Comparison of ENCODE assay signal across 9 mouse cellular contexts in genomic region chr9:30140188-30140587, GRCm38 (mm10).
DNase-seq lines count a peak whose midpoint lies in the region; ATAC-seq and TF ChIP-seq lines count a peak whose summit lies in the region.
"Had no signal": no experiment of that assay in that cellular context is flagged by ENCODE, and none has a peak within 500 bp of the region (broad histone marks: within the 10 kb centered on the region; RNA-seq: fewer than 3 reads in every experiment).

No protein-coding gene starts in this region.

- DNase-seq in midbrain, embryonic 14.5 days, result peak; percentile 86
- no peak for DNase-seq in midbrain, embryonic 10.5 days (ENCODE audit: low spot score)
- peak; percentile 78 to 84 for DNase-seq in cerebellum, postnatal 36 days
- DNase-seq in heart, adult 8-10 months (ENCODE audit: low spot score), result peak; percentile 42
- peak; percentile 80 for DNase-seq in layer of hippocampus, adult 11-12 months (ENCODE audit: low spot score)
- DNase-seq in lung, postnatal 0 days (ENCODE audit: low spot score), result peak; percentile 39

- no peak overlapping the region for H3K4me3 ChIP-seq in midbrain, embryonic 14.5 days (replicated peaks; ENCODE audit: low read depth, low read length)
- H3K4me3 ChIP-seq in midbrain, embryonic 10.5 days, result no peak overlapping the region
- H3K4me3 ChIP-seq in lung, postnatal 0 days (ENCODE audit: low read depth, low read length), result no peak overlapping the region
- no peak overlapping the region for H3K4me3 ChIP-seq in stomach, embryonic 15.5 days (replicated peaks)
- H3K4me3 ChIP-seq: limb, embryonic 15.5 days had no signal

- TF ChIP-seq EP300 in lung, postnatal 0 days (IDR thresholded peaks at IDR 0.05), result no peak

- H3K27ac ChIP-seq in midbrain, embryonic 14.5 days (replicated peaks; ENCODE audit: low read depth, low read length), result no peak overlapping the region
- H3K27ac ChIP-seq in midbrain, embryonic 10.5 days (replicated peaks), result no peak overlapping the region
- no peak overlapping the region for H3K27ac ChIP-seq in lung, postnatal 0 days (ENCODE audit: low read length)
- no peak overlapping the region for H3K27ac ChIP-seq in stomach, embryonic 15.5 days
- H3K27ac ChIP-seq: limb, embryonic 15.5 days had no signal

- H3K4me2 ChIP-seq in midbrain, embryonic 14.5 days (ENCODE audit: low read length), result no peak overlapping the region
- H3K4me2 ChIP-seq in lung, postnatal 0 days (replicated peaks; ENCODE audit: low read depth, low read length), result no peak overlapping the region
- no peak overlapping the region for H3K4me2 ChIP-seq in stomach, embryonic 15.5 days
- H3K4me2 ChIP-seq: limb, embryonic 15.5 days had no signal

- H3K9me3 ChIP-seq in midbrain, embryonic 14.5 days (ENCODE audit: control insufficient read depth, low read length), result no peaks in the 10 kb centered on the region
- H3K9me3 ChIP-seq in midbrain, embryonic 10.5 days (replicated peaks), result no peaks in the 10 kb centered on the region
- H3K9me3 ChIP-seq in lung, postnatal 0 days (ENCODE audit: low read length), result no peaks in the 10 kb centered on the region
- no peaks in the 10 kb centered on the region for H3K9me3 ChIP-seq in stomach, embryonic 15.5 days
- H3K9me3 ChIP-seq: limb, embryonic 15.5 days had no signal

- WGBS in midbrain, embryonic 14.5 days, result 64% methylated on average over 3 of the region's 3 CpGs
- WGBS in midbrain, embryonic 10.5 days, result 87% methylated on average over 3 of the region's 3 CpGs
- 13% methylated on average over 3 of the region's 3 CpGs for WGBS in lung, postnatal 0 days
- WGBS in stomach, embryonic 15.5 days, result 20% methylated on average over 3 of the region's 3 CpGs

- no peak for TF ChIP-seq CTCF in lung, postnatal 0 days (IDR thresholded peaks at IDR 0.05)

- no peak overlapping the region for H3K9ac ChIP-seq in midbrain, embryonic 14.5 days (replicated peaks; ENCODE audit: low read length)
- no peak overlapping the region for H3K9ac ChIP-seq in lung, postnatal 0 days (replicated peaks; ENCODE audit: low read depth)
- no peak overlapping the region for H3K9ac ChIP-seq in stomach, embryonic 15.5 days
- H3K9ac ChIP-seq: limb, embryonic 15.5 days had no signal

- no peaks in the 10 kb centered on the region for H3K27me3 ChIP-seq in midbrain, embryonic 14.5 days (ENCODE audit: control insufficient read depth, insufficient read depth, low read length)
- peaks cover 22% of the 10 kb centered on the region for H3K27me3 ChIP-seq in midbrain, embryonic 10.5 days (ENCODE audit: low read depth, poor library complexity, severe bottlenecking)
- H3K27me3 ChIP-seq in lung, postnatal 0 days (replicated peaks; ENCODE audit: insufficient read depth, low read length), result no peaks in the 10 kb centered on the region
- H3K27me3 ChIP-seq in stomach, embryonic 15.5 days (replicated peaks), result 0 out of 2 replicates have a peak, but pooled peaks cover 6% of the 10 kb centered on the region

- peak; percentile 20 for ATAC-seq in midbrain, embryonic 14.5 days (ENCODE audit: low FRiP score, low TSS enrichment)
- ATAC-seq in lung, postnatal 0 days, result peak; percentile 35; the same call in 1 of the 2 replicates
- ATAC-seq in stomach, embryonic 15.5 days (ENCODE audit: insufficient read depth, low FRiP score, low read depth), result peak; percentile 79
- ATAC-seq in erythroid progenitor cell, adult 5-6 weeks (replicated peaks; ENCODE audit: low FRiP score, poor library complexity, severe bottlenecking), result no peak

- H3K4me1 ChIP-seq in midbrain, embryonic 14.5 days (ENCODE audit: control insufficient read depth, insufficient read depth, low read length), result peaks cover 3% of the 10 kb centered on the region; the same call in 1 of the 2 replicates
- peaks cover 9% of the 10 kb centered on the region for H3K4me1 ChIP-seq in midbrain, embryonic 10.5 days
- H3K4me1 ChIP-seq in lung, postnatal 0 days (ENCODE audit: insufficient read depth, low read depth, low read length), result peaks cover 7% of the 10 kb centered on the region
- peaks cover 10% of the 10 kb centered on the region for H3K4me1 ChIP-seq in stomach, embryonic 15.5 days

- H3K36me3 ChIP-seq in midbrain, embryonic 14.5 days (ENCODE audit: control insufficient read depth, insufficient read depth, low read length), result no peaks in the 10 kb centered on the region
- H3K36me3 ChIP-seq in midbrain, embryonic 10.5 days, result no peaks in the 10 kb centered on the region
- H3K36me3 ChIP-seq in lung, postnatal 0 days (ENCODE audit: insufficient read depth, low read length), result no peaks in the 10 kb centered on the region
- no peaks in the 10 kb centered on the region for H3K36me3 ChIP-seq in stomach, embryonic 15.5 days
- H3K36me3 ChIP-seq: limb, embryonic 15.5 days had no signal
